Mouse (Mus musculus): ENCODE data around the gene Gm17651.

- TF ChIP-seq EP300 (IDR thresholded peaks at IDR 0.05) = no peak
- no peak for TF ChIP-seq CTCF (IDR thresholded peaks at IDR 0.05)
Measured at GRCm38 (mm10) chr3:97678416-97678815, 3.9 kb upstream of the Gm17651 start.
